Mouse (Mus musculus) heart, postnatal 14 days (tissue): Measurements from ENCODE around the gene Mecom. TPM values are rescaled to one million over a fixed set of nuclear protein-coding genes. Genes with fewer than 3 reads are reported as not detected.

Experiments used
- DNase-seq, 2 experiments: peaks; one replicate each; pipeline ENCODE4 v3.0.0; 2021 to 2022
- intact Hi-C: fragments of 180-260 bp; cut with DNase I; formaldehyde crosslinking; loops from one replicate; pipeline ENCODE4 v1.15.1; 2025
- total RNA-seq, 2 experiments: library from RNA; stranded (reverse); gene quantifications; 2 replicates each; pipeline ENCODE4 v1.2.3; 2021

The Mecom gene
- total RNA-seq, 2 experiments from 2014 or later: 21.8 to 28.1 TPM

- no peak for DNase-seq
Measured at GRCm38 (mm10) chr3:30284094-30284493, 263.7 kb downstream of the Mecom start.

GRCm38 (mm10) chr3:30283562-30283961, 264.2 kb downstream of the Mecom start:
- intact Hi-C loops: no loop called here
- no peak for DNase-seq

More at GRCm38 (mm10) chr3:30284094-30284493, 263.7 kb downstream of the Mecom start:
- intact Hi-C loops: no loop called here

- no peak for DNase-seq
- intact Hi-C loops: no loop called here
Measured at GRCm38 (mm10) chr3:30277569-30277968, 270.2 kb downstream of the Mecom start.

GRCm38 (mm10) chr3:30276099-30276498, 271.7 kb downstream of the Mecom start:
- no peak for DNase-seq
- intact Hi-C loops: no loop called here

GRCm38 (mm10) chr3:30269253-30269652, 278.6 kb downstream of the Mecom start:
- DNase-seq: no peak
- intact Hi-C loops: no loop called here

GRCm38 (mm10) chr3:30260945-30261344, 286.9 kb downstream of the Mecom start:
- no peak for DNase-seq

GRCm38 (mm10) chr3:30258421-30258820, 289.4 kb downstream of the Mecom start:
- no peak for DNase-seq
- intact Hi-C loops: no loop called here

More at GRCm38 (mm10) chr3:30260945-30261344, 286.9 kb downstream of the Mecom start:
- intact Hi-C loops: no loop called here

GRCm38 (mm10) chr3:30257776-30258175, 290.0 kb downstream of the Mecom start:
- DNase-seq: no peak
- intact Hi-C loops: no loop called here

- intact Hi-C loops: no loop called here
- DNase-seq: no peak
Measured at GRCm38 (mm10) chr3:30256896-30257295, 290.9 kb downstream of the Mecom start.

- DNase-seq: no peak
- intact Hi-C loops: no loop called here
Measured at GRCm38 (mm10) chr3:30255828-30256227, 292.0 kb downstream of the Mecom start.

GRCm38 (mm10) chr3:30254451-30254850, 293.4 kb downstream of the Mecom start:
- intact Hi-C loops: no loop called here

GRCm38 (mm10) chr3:30253714-30254113, 294.1 kb downstream of the Mecom start:
- intact Hi-C loops: no loop called here
- no peak for DNase-seq

More at GRCm38 (mm10) chr3:30254451-30254850, 293.4 kb downstream of the Mecom start:
- DNase-seq: no peak

- no peak for DNase-seq
- intact Hi-C loops: loop anchor here (5.0 to 10.0 kb wide), 2 partner anchors 87 to 234 kb away; no protein-coding TSS in a partner anchor
Measured at GRCm38 (mm10) chr3:30248656-30249384, 299.0 kb downstream of the Mecom start.

- DNase-seq: no peak
- intact Hi-C loops: loop anchor here (5.0 to 10.0 kb wide), 2 partner anchors 85 to 232 kb away; no protein-coding TSS in a partner anchor
Measured at GRCm38 (mm10) chr3:30247256-30247655, 300.6 kb downstream of the Mecom start.

- intact Hi-C loops: loop anchor here (5.0 to 10.0 kb wide), 2 partner anchors 84 to 232 kb away; no protein-coding TSS in a partner anchor
- peak; percentile 6 to 10 for DNase-seq
Measured at GRCm38 (mm10) chr3:30246431-30247041, 301.3 kb downstream of the Mecom start.

GRCm38 (mm10) chr3:30245950-30246349, 301.9 kb downstream of the Mecom start:
- intact Hi-C loops: loop anchor here (2.0 to 10.0 kb wide), 3 partner anchors 84 to 263 kb away; no protein-coding TSS in a partner anchor
- DNase-seq: no peak

GRCm38 (mm10) chr3:30244401-30244871, 303.4 kb downstream of the Mecom start:
- intact Hi-C loops: loop anchor here (2.0 to 10.0 kb wide), 2 partner anchors 230 to 264 kb away; no protein-coding TSS in a partner anchor
- DNase-seq: peak; percentile 48 to 53

GRCm38 (mm10) chr3:30243776-30244275, 304.0 kb downstream of the Mecom start:
- no peak for DNase-seq
- intact Hi-C loops: loop anchor here (2.0 to 10.0 kb wide), 2 partner anchors 229 to 265 kb away; no protein-coding TSS in a partner anchor

- DNase-seq: no peak
Measured at GRCm38 (mm10) chr3:30239416-30239815, 308.4 kb downstream of the Mecom start.

GRCm38 (mm10) chr3:30237493-30237892, 310.3 kb downstream of the Mecom start:
- intact Hi-C loops: no loop called here

More at GRCm38 (mm10) chr3:30239416-30239815, 308.4 kb downstream of the Mecom start:
- intact Hi-C loops: no loop called here

GRCm38 (mm10) chr3:30234018-30234417, 313.8 kb downstream of the Mecom start:
- DNase-seq: no peak
- intact Hi-C loops: no loop called here

More at GRCm38 (mm10) chr3:30237493-30237892, 310.3 kb downstream of the Mecom start:
- no peak for DNase-seq
